14 mouse cellular contexts compared by ENCODE assay signal in the genomic region with DNA sequence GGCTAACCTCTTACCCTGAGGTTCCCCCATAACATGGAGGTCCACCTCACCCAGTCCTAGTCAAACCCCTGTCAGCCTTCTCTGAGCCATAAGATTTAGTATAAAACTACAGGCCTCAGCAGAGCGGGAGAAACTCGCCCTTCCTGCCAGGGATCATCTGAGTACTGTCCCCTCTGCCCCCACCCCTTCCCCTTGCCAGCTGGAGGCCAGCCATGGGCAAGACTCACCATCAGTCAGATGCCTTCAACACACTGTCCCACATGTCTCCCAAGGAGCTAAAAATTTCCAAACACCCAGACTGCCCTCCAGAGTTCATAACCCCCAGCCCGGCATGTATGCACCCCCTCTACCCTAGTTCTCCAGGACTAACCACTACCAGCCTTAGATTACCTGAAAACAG.
DNase-seq lines count a peak whose midpoint lies in the region; ATAC-seq lines count a peak whose summit lies in the region.
"Had no signal": no experiment of that assay in that cellular context is flagged by ENCODE, and none has a peak within 500 bp of the region (broad histone marks: within the 10 kb centered on the region; RNA-seq: fewer than 3 reads in every experiment).

No protein-coding gene starts in this region.

- no peaks in the 10 kb centered on the region for H3K9me3 ChIP-seq in kidney, embryonic 16.5 days (ENCODE audit: low read length)
- H3K9me3 ChIP-seq in forebrain, embryonic 11.5 days (ENCODE audit: control insufficient read depth, low read length), result no peaks in the 10 kb centered on the region
- H3K9me3 ChIP-seq: embryonic facial prominence, embryonic 13.5 days; liver, embryonic 13.5 days had no signal

- DNase-seq in kidney, adult 18-20 months, result peak; percentile 79
- DNase-seq in adrenal gland, postnatal 25 days, result peak; percentile 80
- DNase-seq in heart, postnatal 14 days, result peak; percentile 68 to 73
- peak; percentile 78 for DNase-seq in lung, postnatal 14 days
- no peak for DNase-seq in layer of hippocampus, adult 9-10 months (ENCODE audit: low spot score)
- no peak for DNase-seq in forebrain, embryonic 11.5 days (ENCODE audit: low spot score)
- DNase-seq: cerebellum, adult 11 months; liver, embryonic 13.5 days; midbrain, embryonic 14.5 days; spleen, adult 18-20 months had no signal

- 57% methylated on average over 3 of the region's 3 CpGs for WGBS in kidney, embryonic 16.5 days
- WGBS in forebrain, embryonic 11.5 days, result 88% methylated on average over 3 of the region's 3 CpGs

- H3K4me3 ChIP-seq in kidney, embryonic 16.5 days (ENCODE audit: low read length), result no peak overlapping the region
- no peak overlapping the region for H3K4me3 ChIP-seq in forebrain, embryonic 11.5 days (ENCODE audit: low read depth, low read length)
- H3K4me3 ChIP-seq: embryonic facial prominence, embryonic 13.5 days; liver, embryonic 13.5 days had no signal

- no peak for ATAC-seq in kidney, embryonic 16.5 days (ENCODE audit: low FRiP score, low TSS enrichment)
- ATAC-seq in megakaryocyte, adult 5-6 weeks (ENCODE audit: poor library complexity, severe bottlenecking), result no peak
- ATAC-seq in forebrain, embryonic 11.5 days (replicated peaks; ENCODE audit: low FRiP score), result no peak

- no peaks in the 10 kb centered on the region for H3K27me3 ChIP-seq in kidney, embryonic 16.5 days (ENCODE audit: insufficient read depth, low read length)
- no peaks in the 10 kb centered on the region for H3K27me3 ChIP-seq in forebrain, embryonic 11.5 days (ENCODE audit: control insufficient read depth, insufficient read depth, low read length)
- H3K27me3 ChIP-seq: CH12.LX; embryonic facial prominence, embryonic 13.5 days; liver, embryonic 13.5 days had no signal

- intact Hi-C loops in heart, postnatal 14 days (cut with DNase I), result loop anchor here (2.0 kb wide), 1 partner anchor 20 kb away; no protein-coding TSS in a partner anchor

- no peak overlapping the region for H3K9ac ChIP-seq in kidney, embryonic 16.5 days (replicated peaks; ENCODE audit: low read length)
- H3K9ac ChIP-seq in forebrain, embryonic 11.5 days (ENCODE audit: low read length), result no peak overlapping the region
- H3K9ac ChIP-seq: embryonic facial prominence, embryonic 13.5 days; liver, embryonic 13.5 days had no signal

- H3K36me3 ChIP-seq in kidney, embryonic 16.5 days (ENCODE audit: insufficient read depth, low read length), result no peaks in the 10 kb centered on the region
- H3K36me3 ChIP-seq in forebrain, embryonic 11.5 days (ENCODE audit: control insufficient read depth, insufficient read depth, low read length), result no peaks in the 10 kb centered on the region
- H3K36me3 ChIP-seq: liver, embryonic 13.5 days had no signal

- H3K4me2 ChIP-seq in kidney, embryonic 16.5 days (replicated peaks; ENCODE audit: low read depth, low read length), result no peak overlapping the region
- H3K4me2 ChIP-seq in forebrain, embryonic 11.5 days (ENCODE audit: low read depth, low read length, severe bottlenecking), result no peak overlapping the region
- H3K4me2 ChIP-seq: embryonic facial prominence, embryonic 13.5 days; liver, embryonic 13.5 days had no signal

- H3K4me1 ChIP-seq in kidney, embryonic 16.5 days (ENCODE audit: insufficient read depth, low read length), result peaks cover 54% of the 10 kb centered on the region
- peaks cover 5% of the 10 kb centered on the region for H3K4me1 ChIP-seq in forebrain, embryonic 11.5 days (replicated peaks; ENCODE audit: control insufficient read depth, insufficient read depth, low read length)

- H3K27ac ChIP-seq in kidney, embryonic 16.5 days (ENCODE audit: low read length), result no peak overlapping the region
- H3K27ac ChIP-seq in forebrain, embryonic 11.5 days (ENCODE audit: low read depth, low read length), result no peak overlapping the region
- H3K27ac ChIP-seq: embryonic facial prominence, embryonic 13.5 days; liver, embryonic 13.5 days had no signal

Comparison
In these comparisons a context has a peak if more than half of its experiments do, and no peak if none do; other contexts are left out.
1. DNase-seq: peak in kidney, adult 18-20 months (single experiment), adrenal gland, postnatal 25 days (single experiment), heart, postnatal 14 days (2 of 2) and lung, postnatal 14 days (single experiment); none in layer of hippocampus, adult 9-10 months (single experiment) and forebrain, embryonic 11.5 days (single experiment).